Mouse (Mus musculus) kidney, adult 2 months (tissue): Measurements from ENCODE around the gene Slc19a1. TPM values are rescaled to one million over a fixed set of nuclear protein-coding genes. Genes with fewer than 3 reads are reported as not detected.

Experiments
- DNase-seq: peaks from one replicate; pipeline ENCODE4 v3.0.0; 2021
- H3K27ac ChIP-seq: fragments of 200-500 bp; 2 replicates; pipeline ENCODE4 v1.5.1; 2012; ENCODE audit warnings: low read depth, low read length, control low read depth, inconsistent platforms; ENCODE audit not compliant: insufficient read depth
- H3K27me3 ChIP-seq: fragments of 200-500 bp; replicated peaks from 2 replicates; pipeline ENCODE4 v1.6.1; 2012; ENCODE audit warnings: mild to moderate bottlenecking, moderate library complexity, low read length, inconsistent platforms; ENCODE audit not compliant: control insufficient read depth, insufficient read depth
- H3K36me3 ChIP-seq: fragments of 200-500 bp; 2 replicates; pipeline ENCODE4 v1.6.1; 2012; ENCODE audit warnings: mild to moderate bottlenecking, moderate library complexity, low read length, inconsistent platforms; ENCODE audit not compliant: control insufficient read depth, insufficient read depth
- H3K4me1 ChIP-seq: fragments of 200-500 bp; 2 replicates; pipeline ENCODE4 v1.6.1; 2011; ENCODE audit warnings: low read length; ENCODE audit not compliant: control insufficient read depth, insufficient read depth
- H3K4me3 ChIP-seq: fragments of 200-500 bp; 2 replicates; pipeline ENCODE4 v1.5.1; 2011; ENCODE audit warnings: mild to moderate bottlenecking, low read depth, low read length, control low read depth; ENCODE audit not compliant: insufficient read depth
- CTCF ChIP-seq: fragments of 200-500 bp; conservative IDR thresholded peaks from 2 replicates; pipeline ENCODE4 v1.5.1; 2011; ENCODE audit warnings: low read depth, mild to moderate bottlenecking, control low read depth, low read length, moderate library complexity, mixed read lengths; ENCODE audit not compliant: insufficient read depth, insufficient read length
- POLR2A ChIP-seq: fragments of 200-500 bp; IDR thresholded peaks from one replicate; pipeline ENCODE4 v1.6.1; 2011; ENCODE audit warnings: low read depth, low read length, control low read depth
- WGBS: fragments of 180-500 bp; shearing (Covaris S2); methylation state at CpG from one replicate; pipeline ENCODE4 v1.1.7; 2018; 5-methylcytosine and 5-hydroxymethylcytosine counted together
- polyA plus RNA-seq: library from polyadenylated mRNA; depleted of rRNA; stranded (reverse); fragments of >200 nt; gene quantifications from 2 replicates; pipeline ENCODE4 v1.2.3, GENCODE M21; 2012

Slc19a1 gene
- polyA plus RNA-seq, 1 experiment = 245 TPM

DNA sequence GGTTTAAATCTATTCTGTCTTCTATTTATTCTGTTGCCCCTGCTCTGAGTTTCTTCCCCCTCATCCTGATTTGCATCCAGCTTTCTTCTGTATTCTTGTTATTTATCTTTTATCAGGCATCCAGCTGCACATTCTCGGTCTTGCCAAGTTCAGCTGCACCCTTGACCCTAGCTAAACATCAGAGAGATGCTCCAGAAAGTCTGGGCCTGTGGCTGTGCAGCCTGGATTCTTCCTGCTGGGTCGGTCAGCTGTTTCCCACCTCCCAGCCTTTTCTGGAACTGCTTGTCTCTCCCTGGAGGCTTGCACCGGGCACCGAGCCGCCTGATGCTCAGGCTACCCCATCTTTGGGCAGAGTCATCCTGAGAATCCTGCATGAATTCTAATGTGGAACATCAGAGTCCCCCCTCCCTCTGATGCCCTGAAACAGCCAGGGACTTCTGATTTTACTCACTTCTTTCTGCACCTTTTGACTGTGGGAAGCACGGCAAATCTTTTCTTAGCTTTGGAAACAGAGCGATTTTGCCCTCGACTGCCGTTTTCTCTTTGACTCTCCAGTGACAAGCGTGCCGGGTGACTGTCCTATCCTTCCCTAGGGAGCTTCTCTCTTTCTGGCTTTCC is 30.5 kb downstream of the Slc19a1 start:
- H3K36me3 ChIP-seq = no peaks in the 10 kb centered on the region
- H3K4me3 ChIP-seq = no peak overlapping the region
- H3K27me3 ChIP-seq = no peaks in the 10 kb centered on the region
- TF ChIP-seq CTCF = no peak
- TF ChIP-seq POLR2A = no peak
- DNase-seq = peak; percentile 65
- no peaks in the 10 kb centered on the region for H3K4me1 ChIP-seq
- H3K27ac ChIP-seq = no peak overlapping the region
- 72% methylated on average over 11 of the region's 11 CpGs for WGBS

DNA sequence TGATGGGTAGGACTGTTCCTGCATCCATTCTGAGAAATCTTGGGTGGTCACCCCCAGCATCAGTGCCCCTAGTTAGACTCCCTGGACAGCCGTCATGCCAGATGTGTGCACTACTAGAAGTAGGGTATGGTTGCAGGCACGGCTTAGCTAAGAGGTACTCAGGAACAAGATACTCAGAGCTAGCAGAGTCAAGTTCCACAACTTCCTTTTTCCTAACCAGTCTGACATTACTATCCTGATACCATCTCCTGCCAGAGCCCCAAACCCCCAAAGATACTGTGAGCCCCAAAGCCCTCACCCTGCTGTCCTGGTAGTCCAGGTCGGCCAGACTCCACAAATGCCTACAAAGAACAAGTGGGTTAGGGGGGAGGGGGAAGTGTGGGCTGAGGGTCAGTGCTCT is 32.2 kb downstream of the Slc19a1 start:
- Histone ChIP-seq H3K27me3 (no peaks in the 10 kb centered on the region), H3K4me3 (no peak overlapping the region), H3K4me1 (no peaks in the 10 kb centered on the region), H3K27ac (no peak overlapping the region), H3K36me3 (no peaks in the 10 kb centered on the region)
- no peak for TF ChIP-seq CTCF
- TF ChIP-seq POLR2A = no peak
- no peak for DNase-seq
- over 99% methylated on average over 3 of the region's 3 CpGs for WGBS

DNA sequence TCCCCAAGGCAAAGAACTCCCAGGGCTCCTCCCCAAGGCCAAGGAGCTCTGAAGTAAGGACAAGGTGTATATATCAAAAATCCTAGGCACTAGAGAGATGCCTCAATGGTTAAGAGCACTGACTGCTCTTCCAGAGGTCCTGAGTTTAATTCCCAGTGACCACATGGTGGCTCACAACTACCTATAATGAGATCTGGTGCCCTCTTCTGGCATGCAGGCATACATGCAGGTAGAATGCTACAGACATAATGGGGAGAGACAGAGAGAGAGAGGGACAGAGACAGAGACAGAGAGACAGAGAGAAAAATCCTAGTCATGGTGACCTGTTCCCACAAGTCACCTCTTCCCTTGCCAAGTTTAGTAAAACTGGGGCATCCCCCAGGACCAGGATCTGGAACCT is 32.6 kb downstream of the Slc19a1 start:
- TF ChIP-seq CTCF (0 out of 2 replicates have a peak, but pooled peaks have one; percentile 21), POLR2A (no peak)
- H3K4me1 ChIP-seq = no peaks in the 10 kb centered on the region
- DNase-seq = no peak
- no peak overlapping the region for H3K4me3 ChIP-seq
- H3K27ac ChIP-seq = no peak overlapping the region
- no peaks in the 10 kb centered on the region for H3K36me3 ChIP-seq
- no peaks in the 10 kb centered on the region for H3K27me3 ChIP-seq

DNA sequence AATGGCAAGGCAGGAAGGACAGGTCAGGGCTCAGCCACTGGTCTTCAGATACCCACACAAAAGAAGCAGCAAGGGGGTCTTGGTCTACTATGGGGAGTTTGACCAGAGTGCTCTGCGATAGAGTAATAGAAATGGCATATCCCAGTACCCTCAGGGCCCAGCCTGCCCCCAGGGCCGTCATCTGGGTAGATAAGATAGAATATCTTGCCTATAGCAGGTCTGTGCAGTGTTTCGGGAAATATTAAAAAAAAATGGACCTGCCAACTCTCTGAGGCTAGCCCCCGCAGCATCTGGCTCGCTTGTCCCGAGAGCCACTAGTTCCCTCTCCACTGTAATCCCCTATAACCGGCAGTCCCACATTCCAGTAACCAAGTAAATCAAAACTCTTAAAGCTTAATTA is 36.4 kb downstream of the Slc19a1 start:
- 92% methylated on average over 7 of the region's 7 CpGs for WGBS
- TF ChIP-seq POLR2A (no peak), CTCF (no peak)

DNA sequence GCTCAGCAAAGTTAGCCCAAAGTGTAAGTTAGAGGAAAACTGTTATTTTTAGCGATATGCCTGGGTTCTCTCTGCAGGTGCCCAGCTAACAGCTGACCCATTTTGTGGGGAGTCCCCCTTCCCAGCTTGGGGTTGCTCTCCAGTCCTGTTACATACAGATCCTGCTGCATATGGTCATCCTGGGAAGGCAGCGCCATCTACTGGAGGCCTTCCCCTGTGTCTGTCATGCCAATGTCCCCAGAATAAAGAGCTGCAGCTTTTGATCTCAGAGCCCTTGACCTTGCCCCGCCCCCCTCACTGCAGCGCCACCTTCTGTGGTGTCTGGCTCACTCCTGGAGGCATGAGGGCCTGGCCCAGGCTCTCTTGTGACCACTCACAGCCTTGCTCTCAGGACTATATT is 38.0 kb downstream of the Slc19a1 start:
- 38% methylated on average over 4 of the region's 4 CpGs for WGBS

More for the DNA sequence above, 36.4 kb downstream of the Slc19a1 start:
- DNase-seq = no peak
- no peaks in the 10 kb centered on the region; the same call in 1 of the 2 replicates for H3K36me3 ChIP-seq
- H3K27me3 ChIP-seq = no peaks in the 10 kb centered on the region
- H3K27ac ChIP-seq = no peak overlapping the region
- H3K4me1 ChIP-seq = no peaks in the 10 kb centered on the region
- no peak overlapping the region for H3K4me3 ChIP-seq

DNA sequence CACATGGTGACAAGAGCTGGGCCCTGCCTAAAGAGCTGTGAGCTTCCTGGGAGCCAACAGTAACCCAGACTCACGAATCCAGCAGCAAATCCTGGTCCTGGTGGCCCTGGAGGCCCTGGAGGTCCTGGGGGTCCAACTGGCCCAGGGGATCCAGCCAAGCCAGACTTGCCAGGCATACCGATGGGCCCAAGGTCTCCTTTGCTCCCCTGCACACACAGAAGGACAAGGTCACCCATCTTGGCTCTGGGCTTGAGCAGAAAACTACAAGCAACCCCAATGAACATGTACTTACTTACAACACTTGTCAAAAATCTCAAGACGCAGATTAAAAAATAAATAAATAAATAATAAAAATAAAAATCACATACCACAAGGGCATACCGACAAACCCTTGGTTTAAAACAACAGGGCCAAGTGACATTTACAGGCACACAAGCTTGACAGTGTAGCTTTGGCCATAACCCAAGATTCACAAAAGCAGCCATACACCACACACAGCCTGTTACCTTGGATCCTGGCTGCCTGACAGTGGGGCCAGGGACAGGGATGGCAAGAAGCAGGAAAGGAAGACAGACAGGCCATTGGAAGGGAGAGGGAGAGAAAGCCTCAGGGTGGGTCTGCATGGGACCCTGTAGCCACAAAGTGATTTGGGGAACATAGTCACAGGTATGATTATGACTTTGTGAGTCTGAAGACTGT is 42.4 kb downstream of the Slc19a1 start:
- H3K4me1 ChIP-seq = peaks cover 3% of the 10 kb centered on the region; the same call in 1 of the 2 replicates
- H3K4me3 ChIP-seq = no peak overlapping the region
- H3K27ac ChIP-seq = no peak overlapping the region
- 85% methylated on average over 4 of the region's 4 CpGs for WGBS
- H3K36me3 ChIP-seq = no peaks in the 10 kb centered on the region; the same call in 1 of the 2 replicates
- no peaks in the 10 kb centered on the region for H3K27me3 ChIP-seq
- no peak for TF ChIP-seq POLR2A
- no peak for TF ChIP-seq CTCF
- no peak for DNase-seq

More for the DNA sequence above, 38.0 kb downstream of the Slc19a1 start:
- TF ChIP-seq POLR2A (no peak), CTCF (peak; percentile 84)
- Histone ChIP-seq H3K36me3 (no peaks in the 10 kb centered on the region; the same call in 1 of the 2 replicates), H3K27ac (no peak overlapping the region), H3K4me3 (no peak overlapping the region), H3K4me1 (no peaks in the 10 kb centered on the region), H3K27me3 (no peaks in the 10 kb centered on the region)
- peak; percentile 81 for DNase-seq

DNA sequence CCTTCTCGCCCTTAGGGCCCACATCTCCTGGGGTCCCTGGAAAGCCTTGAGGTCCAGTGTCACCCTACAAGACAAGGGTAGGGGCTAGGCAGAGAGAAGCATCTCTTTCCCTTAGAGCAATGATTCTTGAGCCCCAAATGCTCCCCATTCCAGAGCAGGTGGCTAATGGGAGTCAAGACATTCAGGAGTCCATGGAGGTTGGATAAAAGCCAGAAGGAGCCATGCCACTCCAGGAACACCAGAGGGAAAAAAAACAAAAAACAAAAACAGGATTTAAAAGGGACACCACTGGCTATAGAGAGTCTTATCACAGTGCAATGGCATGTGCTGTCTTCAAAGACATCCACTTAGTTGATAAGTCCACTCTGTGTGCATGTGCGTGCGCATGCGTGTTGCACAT is 46.4 kb downstream of the Slc19a1 start:
- Histone ChIP-seq H3K4me3 (no peak overlapping the region), H3K27me3 (no peaks in the 10 kb centered on the region), H3K4me1 (peaks cover 3% of the 10 kb centered on the region; the same call in 1 of the 2 replicates), H3K27ac (peak overlapping the region; percentile 82), H3K36me3 (no peaks in the 10 kb centered on the region)
- TF ChIP-seq CTCF = no peak
- TF ChIP-seq POLR2A = no peak
- peak; percentile 59 for DNase-seq
- 89% methylated on average over 4 of the region's 4 CpGs for WGBS
